Mouse (Mus musculus): ENCODE results near the gene Dnajc7. TPM values are rescaled to one million over a fixed set of nuclear protein-coding genes. Genes with fewer than 3 reads are reported as not detected.
"Not testable (repeated sequence)": the region's sequence is repeated elsewhere in the genome, so short reads cannot be mapped to it uniquely, and the experiment has no call there.

Gene Dnajc7
- total and polyA plus RNA-seq, 3 experiments, result 11.7 to 177 (median 174) TPM

DNA sequence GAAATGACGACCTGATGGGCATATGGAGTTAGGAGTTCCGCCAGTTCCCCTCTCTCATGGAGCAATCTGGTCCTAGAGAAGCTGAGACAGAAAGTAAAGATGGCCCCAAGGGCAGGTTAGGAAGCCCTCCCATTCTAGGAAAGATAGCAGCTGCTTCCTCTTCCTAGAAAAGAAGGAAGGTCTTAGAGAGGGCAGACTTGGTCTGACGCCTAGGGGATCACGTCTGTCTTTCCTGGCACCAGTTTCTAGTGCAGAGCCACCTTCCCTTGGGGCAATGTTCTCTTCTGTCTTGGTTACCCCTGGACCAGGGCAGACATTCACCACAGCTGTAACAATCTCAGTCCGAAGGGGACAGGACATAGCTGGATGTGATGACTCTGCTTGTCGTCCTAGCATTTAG lies 71.8 kb downstream of the Dnajc7 start:
- no peak for DNase-seq

DNA sequence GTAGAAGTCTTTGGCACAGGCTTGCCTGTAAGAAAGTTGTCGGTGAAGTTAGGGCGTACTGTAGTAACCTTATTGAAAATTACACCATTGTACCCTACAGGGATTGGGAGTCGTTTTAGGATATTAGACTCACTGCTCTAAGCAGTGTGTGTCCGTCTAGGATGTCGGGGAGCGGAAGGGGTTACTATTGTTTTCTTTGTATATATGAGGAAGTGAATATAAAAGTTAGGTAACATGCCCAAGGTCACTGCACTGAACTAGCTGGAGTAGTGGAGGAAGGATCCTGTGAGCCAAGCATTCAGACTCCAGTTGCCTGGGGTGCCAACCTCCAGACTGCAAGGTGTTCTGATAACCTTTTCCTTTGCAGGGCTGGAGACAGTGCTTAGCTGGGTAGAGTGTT lies 73.0 kb downstream of the Dnajc7 start:
- DNase-seq, result no peak

DNA sequence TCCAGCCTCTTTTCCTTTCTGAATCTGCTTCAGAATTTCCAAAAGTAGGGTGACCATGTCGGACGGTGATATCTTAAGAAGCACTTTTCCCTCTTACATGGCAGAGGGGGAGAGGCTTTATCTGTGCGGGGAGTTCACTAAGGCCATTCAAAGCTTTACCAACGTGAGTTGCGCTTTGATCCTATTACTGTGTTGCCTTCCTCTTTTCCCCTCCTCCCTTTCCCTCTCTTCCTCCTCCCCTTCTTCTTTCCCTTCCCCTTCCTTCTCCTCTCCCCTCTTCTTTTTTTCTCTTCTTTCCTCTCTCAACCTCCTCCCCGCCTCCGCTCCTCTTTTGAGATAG lies 74.3 kb downstream of the Dnajc7 start:
- no peak for DNase-seq

DNA sequence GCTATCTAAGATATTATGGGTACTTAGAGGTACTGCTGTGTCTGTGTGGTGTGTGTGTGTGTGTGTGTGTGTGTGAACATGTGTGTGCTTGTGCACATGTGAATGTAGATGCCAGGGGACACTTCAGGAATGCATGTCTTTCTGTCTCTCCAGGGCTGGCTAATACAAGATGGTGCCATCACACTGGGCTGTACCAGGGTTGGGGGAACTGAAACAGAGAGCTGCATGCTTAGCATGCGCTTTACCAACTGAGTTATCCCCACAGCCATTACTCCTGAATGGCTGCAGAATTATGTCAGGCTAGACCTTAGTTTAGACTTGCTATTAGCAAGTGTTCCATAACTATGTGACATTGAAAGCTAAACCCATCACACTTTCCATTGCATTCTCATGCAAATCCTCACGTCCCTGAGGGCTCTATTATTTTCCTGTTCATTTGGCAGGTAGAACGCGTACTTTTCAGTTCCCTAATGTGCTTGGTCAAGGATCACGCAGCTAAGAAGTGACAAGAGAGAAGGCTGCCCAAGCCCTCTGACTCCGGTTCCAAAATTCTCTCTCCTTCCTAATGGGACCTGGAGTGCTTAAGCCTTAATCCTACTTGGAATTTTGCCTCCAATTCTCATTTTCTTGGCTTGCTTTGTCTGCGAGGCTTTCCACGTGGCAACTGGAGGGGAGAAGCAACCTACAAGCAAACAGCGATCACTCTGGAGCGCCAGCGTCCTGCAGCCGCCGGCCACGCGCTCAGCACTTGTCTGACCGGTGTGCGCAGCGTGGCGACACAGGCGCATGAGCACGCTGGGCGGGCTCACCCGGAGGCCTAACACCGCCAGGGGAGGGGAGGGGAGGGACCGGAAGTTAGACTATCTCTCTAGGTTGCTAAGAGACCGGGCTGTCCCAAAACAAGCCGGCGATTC lies 74.9 kb downstream of the Dnajc7 start, which contains the start of gene Ttc25:
Gene Ttc25 (plus strand): TSS at position 776 of the 914 bp plus-strand sequence.
- peak; percentile 96 for DNase-seq

DNA sequence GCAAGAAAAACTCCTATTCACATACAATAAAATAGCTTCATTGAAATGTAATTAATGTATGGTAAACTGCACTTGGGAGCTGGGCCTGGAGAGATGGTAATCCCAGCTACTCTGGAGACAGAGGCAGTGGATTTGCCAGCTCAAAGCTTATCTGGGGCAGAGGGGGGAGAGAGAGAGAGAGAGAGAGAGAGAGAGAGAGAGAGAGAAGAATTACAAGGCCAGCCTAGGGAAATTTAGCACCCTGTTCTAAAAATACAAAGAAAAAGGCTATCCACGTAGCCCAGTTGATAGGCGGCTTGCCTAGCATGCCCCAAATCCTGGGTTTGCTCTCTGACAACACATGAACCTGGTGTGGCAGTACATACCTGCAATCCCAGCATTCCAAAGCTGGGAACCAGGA lies 78.4 kb downstream of the Dnajc7 start:
- peak; percentile 32 for DNase-seq

DNA sequence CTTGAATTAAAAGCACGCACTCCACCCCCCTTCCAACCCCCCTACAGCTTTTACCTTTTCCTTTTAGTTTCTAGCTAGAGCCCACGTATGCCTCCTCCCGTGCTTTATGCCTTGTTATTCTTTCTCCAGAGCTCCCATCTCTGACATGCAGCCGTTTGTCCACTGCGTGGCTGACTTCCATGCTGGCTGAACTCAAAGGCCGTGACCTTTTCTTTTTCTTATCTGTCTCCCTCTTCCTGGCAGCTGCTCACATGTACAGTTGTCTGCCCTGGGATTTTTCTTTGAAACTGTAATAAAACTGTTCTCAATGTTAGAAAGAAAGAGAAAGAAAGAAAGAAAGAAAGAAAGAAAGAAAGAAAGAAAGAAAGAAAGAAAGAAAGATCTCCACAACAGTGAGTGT lies 79.0 kb downstream of the Dnajc7 start:
- peak; percentile 72 for DNase-seq

DNA sequence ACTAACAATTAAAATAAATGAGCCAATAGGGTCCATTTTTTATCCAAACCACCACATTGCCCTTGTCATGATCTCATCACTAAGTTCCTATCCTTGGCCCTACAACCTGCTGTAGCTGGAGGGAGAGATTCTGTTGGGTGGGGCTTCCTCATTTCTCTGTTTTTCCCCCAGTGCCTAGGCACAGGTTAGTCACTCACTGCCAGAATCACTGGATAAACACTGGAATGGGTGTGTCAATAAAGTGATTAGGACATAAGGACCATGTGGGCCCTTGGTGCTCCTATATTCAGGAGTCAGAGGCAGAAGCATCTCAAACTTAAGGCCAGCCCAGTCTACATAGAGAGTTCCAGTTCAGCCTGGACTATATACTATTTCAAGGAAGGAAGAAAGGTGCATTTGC lies 83.5 kb downstream of the Dnajc7 start:
- DNase-seq, result no peak

DNA sequence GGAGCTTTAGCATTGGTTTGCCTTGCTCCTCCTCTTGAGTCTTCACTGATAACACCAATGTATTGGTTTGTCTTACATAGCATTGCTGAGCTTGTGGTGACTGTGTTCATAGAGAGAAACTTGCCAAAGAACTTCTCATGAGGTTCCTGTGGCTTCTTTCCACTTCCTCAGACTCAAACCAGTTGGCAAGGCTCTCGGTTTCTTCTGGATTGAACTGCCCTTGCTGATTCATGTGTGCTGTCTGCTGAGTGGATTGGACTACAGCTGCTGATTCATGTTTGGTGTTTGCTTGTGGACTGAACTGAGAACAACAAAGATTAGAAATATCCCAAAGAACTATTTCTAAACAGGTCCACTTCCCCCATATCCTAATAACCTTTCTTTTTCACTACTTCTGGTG lies 84.0 kb downstream of the Dnajc7 start:
- no peak for DNase-seq

DNA sequence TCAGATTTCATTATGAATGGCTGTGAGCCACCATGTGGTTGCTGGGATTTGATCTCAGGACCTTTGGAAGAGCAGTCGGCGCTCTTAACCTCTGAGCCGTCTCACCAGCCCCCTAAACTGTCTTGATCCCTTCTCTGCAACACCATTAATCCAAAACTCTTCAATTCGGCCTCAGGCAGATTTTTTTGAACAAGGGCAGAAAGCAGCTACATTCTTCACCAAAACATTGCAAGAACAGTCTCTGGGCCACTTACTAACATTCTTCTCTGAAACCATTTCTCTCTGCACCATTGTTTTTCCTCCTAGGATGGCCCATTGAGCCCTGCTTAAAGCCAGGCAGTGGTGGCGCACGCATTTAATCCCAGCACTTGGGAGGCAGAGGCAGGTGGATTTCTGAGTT lies 85.1 kb downstream of the Dnajc7 start:
- not testable (repeated sequence) for DNase-seq

DNA sequence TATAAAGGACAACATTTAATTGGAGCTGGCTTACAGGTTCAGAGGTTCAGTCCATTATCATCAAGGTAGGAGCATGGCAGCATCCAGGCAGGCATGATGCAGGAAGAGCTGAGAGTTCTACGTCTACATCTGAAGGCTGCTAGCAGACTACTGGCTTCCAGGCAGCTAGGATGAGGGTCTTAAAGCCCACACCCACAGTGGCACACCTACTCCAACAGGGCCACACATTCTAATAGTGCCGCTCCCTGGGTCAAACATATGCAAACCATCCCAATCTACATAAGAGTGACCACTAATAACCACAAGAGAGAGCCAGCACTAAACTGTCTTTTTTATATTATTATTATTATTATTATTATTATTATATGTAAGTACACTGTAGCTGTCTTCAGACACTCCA lies 85.6 kb downstream of the Dnajc7 start:
- DNase-seq, result not testable (repeated sequence)

DNA sequence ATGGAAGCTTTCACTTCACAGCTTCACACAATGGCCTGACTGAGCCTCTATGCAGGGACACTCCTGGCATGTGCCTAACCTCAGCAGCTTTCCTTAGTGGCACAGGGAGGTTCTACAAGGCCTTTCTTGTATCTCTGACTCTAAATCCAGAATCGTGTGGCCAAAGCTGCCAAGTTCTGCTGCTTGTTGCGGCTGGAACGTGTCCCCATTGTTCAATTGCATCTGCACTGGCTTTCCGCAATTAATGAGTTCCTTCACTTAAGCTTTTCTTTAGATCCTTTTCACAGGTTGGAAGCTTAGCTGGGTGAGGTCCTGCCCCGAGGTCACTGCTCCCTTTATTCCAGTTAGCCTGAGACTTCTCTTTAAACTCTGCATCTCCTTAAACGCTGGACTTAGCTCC lies 86.1 kb downstream of the Dnajc7 start:
- DNase-seq, result no peak

Other genes with a start within 250 kb of the Dnajc7 start
- gene Jup, start 222.4 kb downstream of the Dnajc7 start, total RNA-seq (2021), result 10 to 100 TPM; 67.0 to 94.3 TPM
- gene Jup, start 222.4 kb downstream of the Dnajc7 start, polyA plus RNA-seq (2012; rRNA removed), result 275 and 284 TPM in 2 replicates
- gene P3h4, start 205.3 kb downstream of the Dnajc7 start, total RNA-seq (2021), result 10 to 100 TPM; 20.3 to 40.8 TPM
- 76.3 and 107 TPM in 2 replicates for gene P3h4, start 205.3 kb downstream of the Dnajc7 start, polyA plus RNA-seq (2012; rRNA removed)
- 10 to 100 TPM; 12.5 to 25.8 TPM for gene Fkbp10, start 204.5 kb downstream of the Dnajc7 start, total RNA-seq (2021)
- 42.1 and 57.5 TPM in 2 replicates for gene Fkbp10, start 204.5 kb downstream of the Dnajc7 start, polyA plus RNA-seq (2012; rRNA removed)
- 10 to 100 TPM; 54.3 to 58.7 TPM for gene Nt5c3b, start 178.4 kb downstream of the Dnajc7 start, total RNA-seq (2021)
- gene Nt5c3b, start 178.4 kb downstream of the Dnajc7 start, polyA plus RNA-seq (2012; rRNA removed), result 43.0 and 46.0 TPM in 2 replicates
- gene Klhl10, start 178.3 kb downstream of the Dnajc7 start, total RNA-seq (2021), result under 1 TPM; 0.69 to 0.84 TPM
- gene Klhl10, start 178.3 kb downstream of the Dnajc7 start, polyA plus RNA-seq (2012; rRNA removed), result 0.17 and 0.38 TPM in 2 replicates
- gene Klhl11, start 147.4 kb downstream of the Dnajc7 start, total RNA-seq (2021), result 10 to 100 TPM; 47.4 to 47.5 TPM
- 14.2 and 16.8 TPM in 2 replicates for gene Klhl11, start 147.4 kb downstream of the Dnajc7 start, polyA plus RNA-seq (2012; rRNA removed)
- 1,000 to 10,000 TPM; 1,249 to 2,157 TPM for gene Acly, start 92.2 kb downstream of the Dnajc7 start, total RNA-seq (2021)
- 567 and 624 TPM in 2 replicates for gene Acly, start 92.2 kb downstream of the Dnajc7 start, polyA plus RNA-seq (2012; rRNA removed)
- gene Ttc25, start 74.6 kb downstream of the Dnajc7 start, total RNA-seq (2021), result 10 to 100 TPM in 1 of 2 experiments, 1 to 10 TPM in 1; 3.5 to 11.4 TPM
- gene Ttc25, start 74.6 kb downstream of the Dnajc7 start, polyA plus RNA-seq (2012; rRNA removed), result 1.3 and 1.6 TPM in 2 replicates
- gene Cnp, start 45.3 kb downstream of the Dnajc7 start, total RNA-seq (2021), result 10 to 100 TPM; 38.3 to 55.4 TPM
- gene Cnp, start 45.3 kb downstream of the Dnajc7 start, polyA plus RNA-seq (2012; rRNA removed), result 29.4 and 36.5 TPM in 2 replicates
- 10 to 100 TPM; 32.5 to 36.0 TPM for gene Nkiras2, start 924 bp downstream of the Dnajc7 start, total RNA-seq (2021)
- gene Nkiras2, start 924 bp downstream of the Dnajc7 start, polyA plus RNA-seq (2012; rRNA removed), result 50.9 and 59.4 TPM in 2 replicates
- under 1 TPM in 1 of 2 experiments, not detected in 1; 0.59 TPM for gene Zfp385c, start 72.3 kb upstream of the Dnajc7 start, total RNA-seq (2021)
- gene Zfp385c, start 72.3 kb upstream of the Dnajc7 start, polyA plus RNA-seq (2012; rRNA removed), result 0.75 and 0.84 TPM in 2 replicates
- gene Dhx58, start 84.1 kb upstream of the Dnajc7 start, total RNA-seq (2021), result 10 to 100 TPM; 29.2 to 60.7 TPM
- gene Dhx58, start 84.1 kb upstream of the Dnajc7 start, polyA plus RNA-seq (2012; rRNA removed), result 30.2 and 42.2 TPM in 2 replicates
- 10 to 100 TPM; 42.5 to 42.6 TPM for gene Kat2a, start 92.3 kb upstream of the Dnajc7 start, total RNA-seq (2021)
- 73.5 and 85.1 TPM in 2 replicates for gene Kat2a, start 92.3 kb upstream of the Dnajc7 start, polyA plus RNA-seq (2012; rRNA removed)
- not detected for gene Hspb9, start 93.7 kb upstream of the Dnajc7 start, total RNA-seq (2021)
- not detected in 2 replicates for gene Hspb9, start 93.7 kb upstream of the Dnajc7 start, polyA plus RNA-seq (2012; rRNA removed)
- gene Rab5c, start 118.0 kb upstream of the Dnajc7 start, total RNA-seq (2021), result 100 to 1,000 TPM; 191 to 196 TPM
- 201 and 238 TPM in 2 replicates for gene Rab5c, start 118.0 kb upstream of the Dnajc7 start, polyA plus RNA-seq (2012; rRNA removed)
- gene Kcnh4, start 139.8 kb upstream of the Dnajc7 start, total RNA-seq (2021), result under 1 TPM; 0.28 to 0.32 TPM
- 0.45 and 0.57 TPM in 2 replicates for gene Kcnh4, start 139.8 kb upstream of the Dnajc7 start, polyA plus RNA-seq (2012; rRNA removed)
- gene Hcrt, start 142.8 kb upstream of the Dnajc7 start, total RNA-seq (2021), result not detected
- gene Hcrt, start 142.8 kb upstream of the Dnajc7 start, polyA plus RNA-seq (2012; rRNA removed), result not detected in 2 replicates
- 10 to 100 TPM; 21.6 to 26.0 TPM for gene Ghdc, start 150.8 kb upstream of the Dnajc7 start, total RNA-seq (2021)
- 26.8 and 27.6 TPM in 2 replicates for gene Ghdc, start 150.8 kb upstream of the Dnajc7 start, polyA plus RNA-seq (2012; rRNA removed)
- 10 to 100 TPM; 60.3 to 65.3 TPM for gene Stat5b, start 230.6 kb upstream of the Dnajc7 start, total RNA-seq (2021)
- 43.8 and 53.8 TPM in 2 replicates for gene Stat5b, start 230.6 kb upstream of the Dnajc7 start, polyA plus RNA-seq (2012; rRNA removed)
- 10 to 100 TPM; 27.0 to 38.0 TPM for gene Stat5a, start 239.2 kb upstream of the Dnajc7 start, total RNA-seq (2021)
- gene Stat5a, start 239.2 kb upstream of the Dnajc7 start, polyA plus RNA-seq (2012; rRNA removed), result 45.1 and 51.2 TPM in 2 replicates

Measured in adrenal gland, adult 2 months (tissue).